ENCODE assay signal across 13 mouse cellular contexts in genomic region chr4:86031041-86031440, GRCm38 (mm10).
A peak's percentile ranks its signal among the peaks of the same experiment; 100 is the strongest.
DNase-seq lines count a peak whose midpoint lies in the region; ATAC-seq and TF ChIP-seq lines count a peak whose summit lies in the region.
"Had no signal": no experiment of that assay in that cellular context is flagged by ENCODE, and none has a peak within 500 bp of the region (broad histone marks: within the 10 kb centered on the region; RNA-seq: fewer than 3 reads in every experiment).

No protein-coding gene starts in this region.

- H3K27ac ChIP-seq in heart, adult 2 months = no peak overlapping the region
- H3K27ac ChIP-seq in heart, embryonic 10.5 days = no peak overlapping the region
- H3K27ac ChIP-seq: liver, embryonic 15.5 days had no signal

- DNase-seq in heart, adult 2 months = peak; percentile 35 to 43
- no peak for DNase-seq in heart, embryonic 10.5 days (ENCODE audit: low spot score)
- peak; percentile 74 for DNase-seq in adrenal gland, adult 8-10 months
- peak; percentile 67 for DNase-seq in gastrocnemius, postnatal 25 days
- DNase-seq in lung, postnatal 10 days = peak; percentile 41
- no peak for DNase-seq in left cerebral cortex, adult 11 months (ENCODE audit: low spot score)
- no peak for DNase-seq in cerebellum, postnatal 36 days
- DNase-seq: cerebellum, adult 18-20 months; kidney, adult 11 months; right cerebral cortex, postnatal 4 days had no signal

- H3K36me3 ChIP-seq in heart, adult 2 months (ENCODE audit: control insufficient read depth, insufficient read depth, low read length) = no peaks in the 10 kb centered on the region
- H3K36me3 ChIP-seq in heart, embryonic 10.5 days = no peaks in the 10 kb centered on the region
- H3K36me3 ChIP-seq: liver, embryonic 15.5 days had no signal

- no peak for TF ChIP-seq POLR2A in heart, adult 2 months (IDR thresholded peaks at IDR 0.05; ENCODE audit: insufficient read depth, low read depth, low read length)

- no peak overlapping the region for H3K9ac ChIP-seq in heart, adult 2 months (ENCODE audit: low read depth, low read length)
- H3K9ac ChIP-seq: liver, embryonic 15.5 days had no signal

- intact Hi-C loops in heart, adult 2 months (cut with DNase I) = no loop called here

- no peak for TF ChIP-seq CTCF in heart, adult 2 months (IDR thresholded peaks at IDR 0.05)

- TF ChIP-seq EP300 in heart, adult 2 months (IDR thresholded peaks at IDR 0.05; ENCODE audit: insufficient read depth, low read depth, low read length) = no peak

- ATAC-seq in frontal cortex, adult (ENCODE audit: low TSS enrichment) = no peak
- ATAC-seq: activated CD4-positive, CD25-positive, alpha-beta regulatory T cell, adult 4 months had no signal

- no peaks in the 10 kb centered on the region for H3K79me2 ChIP-seq in heart, adult 2 months (replicated peaks; ENCODE audit: control insufficient read depth, insufficient read depth, low read length)

- H3K27me3 ChIP-seq in heart, adult 2 months (ENCODE audit: control insufficient read depth, insufficient read depth, low read length) = no peaks in the 10 kb centered on the region
- H3K27me3 ChIP-seq in heart, embryonic 10.5 days (ENCODE audit: insufficient read depth, poor library complexity, severe bottlenecking) = no peaks in the 10 kb centered on the region
- H3K27me3 ChIP-seq: liver, embryonic 15.5 days had no signal

- WGBS in heart, adult 2 months = 40% methylated on average over 8 of the region's 8 CpGs
- 49% methylated on average over 8 of the region's 8 CpGs for WGBS in heart, embryonic 10.5 days

- H3K9me3 ChIP-seq in heart, embryonic 10.5 days = no peaks in the 10 kb centered on the region
- H3K9me3 ChIP-seq: liver, embryonic 15.5 days had no signal

- no peaks in the 10 kb centered on the region for H3K4me1 ChIP-seq in heart, adult 2 months (ENCODE audit: control insufficient read depth, insufficient read depth, low read length)
- no peaks in the 10 kb centered on the region for H3K4me1 ChIP-seq in heart, embryonic 10.5 days
- H3K4me1 ChIP-seq: liver, embryonic 15.5 days had no signal

- no peak overlapping the region for H3K4me3 ChIP-seq in heart, adult 2 months
- no peak overlapping the region for H3K4me3 ChIP-seq in heart, embryonic 10.5 days
- H3K4me3 ChIP-seq: liver, embryonic 15.5 days had no signal

Comparison
In these comparisons a context has a peak if more than half of its experiments do, and no peak if none do; other contexts are left out.
1. DNase-seq: peak in heart, adult 2 months (2 of 2), adrenal gland, adult 8-10 months (single experiment), gastrocnemius, postnatal 25 days (single experiment) and lung, postnatal 10 days (single experiment); none in heart, embryonic 10.5 days (single experiment), left cerebral cortex, adult 11 months (single experiment) and cerebellum, postnatal 36 days (0 of 2).